Mouse (Mus musculus): Measurements from ENCODE around the gene Rbfox1. TPM values are rescaled to one million over a fixed set of nuclear protein-coding genes. Genes with fewer than 3 reads are reported as not detected.

Rbfox1 gene
- total and polyA plus RNA-seq, 3 experiments, result not detected

DNA sequence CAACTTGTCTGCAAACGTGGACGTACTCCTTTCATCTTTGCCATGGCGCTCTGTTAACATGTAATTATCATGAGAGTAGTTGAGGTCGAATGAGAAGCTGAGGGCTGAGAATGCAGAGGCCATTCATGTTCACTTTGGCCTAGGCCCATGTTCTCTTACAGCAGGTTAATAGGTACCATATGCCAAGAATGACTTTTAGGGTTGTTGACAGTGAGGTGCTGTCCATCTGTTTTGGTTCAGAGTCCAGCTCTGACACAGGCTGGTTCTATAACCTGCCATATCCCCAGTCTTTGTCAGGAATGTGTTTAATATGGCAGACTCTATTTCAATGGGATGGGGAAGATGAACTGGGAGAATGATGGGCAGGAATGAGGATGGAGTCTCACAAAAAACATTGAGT, 1174.4 kb downstream of the Rbfox1 start:
- TF ChIP-seq NRF1 (IDR thresholded peaks at IDR 0.05; ENCODE audit: insufficient read depth, low read depth, low read length, poor library complexity, severe bottlenecking), result no peak
- no peak for TF ChIP-seq ETS1 (IDR thresholded peaks at IDR 0.05; ENCODE audit: low read depth, low read length)
- no peak for TF ChIP-seq HCFC1 (IDR thresholded peaks at IDR 0.05; ENCODE audit: low read depth, low read length)
- no peak for TF ChIP-seq MEF2A (IDR thresholded peaks at IDR 0.05; ENCODE audit: extremely low read depth, insufficient replicate concordance, low read depth, low read length, poor library complexity, severe bottlenecking)
- TF ChIP-seq BHLHE40 (IDR thresholded peaks at IDR 0.05; ENCODE audit: borderline replicate concordance, low read depth, low read length), result no peak
- no peak for TF ChIP-seq MYC (IDR thresholded peaks at IDR 0.05; ENCODE audit: low read depth, low read length)
- no peak for TF ChIP-seq ZMIZ1 (IDR thresholded peaks at IDR 0.05; ENCODE audit: low read depth, low read length)
- no peak for TF ChIP-seq TCF12 (IDR thresholded peaks at IDR 0.05; ENCODE audit: low read depth, low read length)
- no peak for TF ChIP-seq SMC3 (IDR thresholded peaks at IDR 0.05; ENCODE audit: low read depth, low read length)
- TF ChIP-seq POLR2AphosphoS5 (IDR thresholded peaks at IDR 0.05; ENCODE audit: borderline replicate concordance, low read depth, low read length), result no peak
- TF ChIP-seq MYB (IDR thresholded peaks at IDR 0.05; ENCODE audit: low read depth, low read length), result no peak
- no peak for TF ChIP-seq SIN3A (IDR thresholded peaks at IDR 0.05; ENCODE audit: low read length)
- TF ChIP-seq EP300 (IDR thresholded peaks at IDR 0.05; ENCODE audit: low read depth in 1 of 2, low read length in 2 of 2), result no peak
- no peak for TF ChIP-seq GATA1 (IDR thresholded peaks at IDR 0.05; ENCODE audit: low read depth, low read length)
- TF ChIP-seq MAX (IDR thresholded peaks at IDR 0.05; ENCODE audit: low read length), result no peak
- no peak for TF ChIP-seq ZKSCAN1 (IDR thresholded peaks at IDR 0.05; ENCODE audit: low read depth, low read length)
- no peak for TF ChIP-seq MAZ (IDR thresholded peaks at IDR 0.05; ENCODE audit: low read depth, low read length)
- no peak for TF ChIP-seq POLR2A (IDR thresholded peaks at IDR 0.05; ENCODE audit: control insufficient read depth in 1 of 2, insufficient read depth in 1 of 2, low read depth in 1 of 2, low read length in 2 of 2, poor library complexity in 1 of 2)
- TF ChIP-seq RAD21 (IDR thresholded peaks at IDR 0.05; ENCODE audit: low read depth, low read length), result no peak
- no peak for TF ChIP-seq GABPA (IDR thresholded peaks at IDR 0.05; ENCODE audit: low read depth, low read length)
- DNase-seq (ENCODE audit: low read depth, low spot score), result no peak
- no peak overlapping the region for H3K27ac ChIP-seq (ENCODE audit: control insufficient read depth, low read depth, low read length)
- H3K36me3 ChIP-seq (ENCODE audit: control insufficient read depth in 1 of 2, insufficient read depth in 2 of 2, low read length in 2 of 2), result no peaks in the 10 kb centered on the region
- no peak overlapping the region for H3K9ac ChIP-seq (ENCODE audit: control insufficient read depth, low read depth, low read length, poor library complexity, severe bottlenecking)
- H3K4me1 ChIP-seq (ENCODE audit: control insufficient read depth in 1 of 2, insufficient read depth in 2 of 2, low read length in 2 of 2), result no peaks in the 10 kb centered on the region
- no peak overlapping the region for H3K4me3 ChIP-seq (ENCODE audit: control insufficient read depth in 1 of 2, insufficient read depth in 1 of 2, low read depth in 2 of 2, low read length in 2 of 2)
- H3K79me2 ChIP-seq (ENCODE audit: control insufficient read depth, insufficient read depth, low read length, poor library complexity), result no peaks in the 10 kb centered on the region
- H3K9me3 ChIP-seq (replicated peaks; ENCODE audit: insufficient read depth, low read length), result no peaks in the 10 kb centered on the region
- no peaks in the 10 kb centered on the region for H3K27me3 ChIP-seq (ENCODE audit: control insufficient read depth in 1 of 2, insufficient read depth in 2 of 2, low read length in 2 of 2)

DNA sequence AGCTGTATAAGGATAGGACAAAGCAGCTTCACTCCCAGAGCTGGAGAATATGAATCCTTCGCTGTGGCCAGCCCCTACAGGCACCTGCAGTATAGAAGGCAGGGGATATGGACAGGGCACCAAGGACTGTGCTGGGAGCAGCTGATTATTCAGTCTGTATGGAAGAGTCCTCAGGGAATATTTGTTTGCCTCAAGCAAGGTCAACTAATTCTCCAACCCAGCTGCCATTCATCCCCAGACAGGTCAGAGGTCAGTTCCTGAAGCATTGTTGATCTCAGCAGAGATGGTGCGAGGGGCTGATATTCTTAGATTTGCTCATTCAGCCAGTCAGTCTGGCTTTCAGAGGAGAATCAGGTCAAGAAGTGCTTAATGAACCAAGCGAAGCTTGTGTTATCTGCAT, 1175.7 kb downstream of the Rbfox1 start:
- Histone ChIP-seq H3K27ac (ENCODE audit: control insufficient read depth, low read depth, low read length) (no peak overlapping the region), H3K4me1 (ENCODE audit: control insufficient read depth in 1 of 2, insufficient read depth in 2 of 2, low read length in 2 of 2) (no peaks in the 10 kb centered on the region), H3K9me3 (replicated peaks; ENCODE audit: insufficient read depth, low read length) (no peaks in the 10 kb centered on the region), H3K36me3 (ENCODE audit: control insufficient read depth in 1 of 2, insufficient read depth in 2 of 2, low read length in 2 of 2) (no peaks in the 10 kb centered on the region), H3K27me3 (ENCODE audit: control insufficient read depth in 1 of 2, insufficient read depth in 2 of 2, low read length in 2 of 2) (no peaks in the 10 kb centered on the region), H3K79me2 (ENCODE audit: control insufficient read depth, insufficient read depth, low read length, poor library complexity) (no peaks in the 10 kb centered on the region), H3K9ac (ENCODE audit: control insufficient read depth, low read depth, low read length, poor library complexity, severe bottlenecking) (no peak overlapping the region), H3K4me3 (ENCODE audit: control insufficient read depth in 1 of 2, insufficient read depth in 1 of 2, low read depth in 2 of 2, low read length in 2 of 2) (no peak overlapping the region)
- TF ChIP-seq SMC3 (IDR thresholded peaks at IDR 0.05; ENCODE audit: low read depth, low read length) (no peak), CHD1 (IDR thresholded peaks at IDR 0.05; ENCODE audit: low read depth, low read length) (no peak)
- no peak for DNase-seq (ENCODE audit: low read depth, low spot score)
